Comparison of ENCODE assay signal across 18 mouse cellular contexts in the genomic region with DNA sequence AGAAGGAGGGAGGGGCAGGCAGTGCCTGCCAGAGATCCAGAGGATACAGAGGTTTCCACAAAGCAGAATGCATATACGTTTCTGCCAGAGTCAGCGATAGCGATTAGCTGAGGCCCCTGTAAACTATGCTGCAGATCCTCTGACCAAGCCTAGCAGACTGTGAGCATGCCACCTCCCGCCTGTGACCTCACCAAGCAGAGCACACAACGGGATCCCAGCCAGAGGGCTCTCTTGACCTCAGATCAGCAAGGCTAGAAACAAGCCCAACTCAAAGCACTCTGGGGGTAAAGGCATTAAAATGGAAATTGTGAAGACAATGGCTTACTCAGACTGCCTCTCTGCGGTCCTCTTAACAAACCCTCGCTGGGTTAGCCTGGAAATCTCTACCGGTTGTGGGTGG.
DNase-seq lines count a peak whose midpoint lies in the region; ATAC-seq lines count a peak whose summit lies in the region.
"Had no signal": no experiment of that assay in that cellular context is flagged by ENCODE, and none has a peak within 500 bp of the region (broad histone marks: within the 10 kb centered on the region; RNA-seq: fewer than 3 reads in every experiment).

No protein-coding gene starts in this region.

- no peak overlapping the region for H3K4me3 ChIP-seq in neural tube, embryonic 13.5 days
- no peak overlapping the region for H3K4me3 ChIP-seq in midbrain, embryonic 11.5 days (ENCODE audit: low read depth, low read length)
- H3K4me3 ChIP-seq: embryonic facial prominence, embryonic 13.5 days; forebrain, embryonic 10.5 days; heart, embryonic 10.5 days; megakaryocyte, embryonic 14.5 days had no signal

- no peak overlapping the region for H3K4me2 ChIP-seq in neural tube, embryonic 13.5 days
- H3K4me2 ChIP-seq in midbrain, embryonic 11.5 days: no peak overlapping the region
- H3K4me2 ChIP-seq: embryonic facial prominence, embryonic 13.5 days; lung, embryonic 14.5 days had no signal

- H3K9ac ChIP-seq in neural tube, embryonic 13.5 days: 0 out of 2 replicates have a peak overlapping the region, but pooled peaks have one; percentile 18
- no peak overlapping the region for H3K9ac ChIP-seq in midbrain, embryonic 11.5 days (ENCODE audit: low read length)
- H3K9ac ChIP-seq: embryonic facial prominence, embryonic 13.5 days; lung, embryonic 14.5 days had no signal

- H3K27ac ChIP-seq in neural tube, embryonic 13.5 days (replicated peaks): no peak overlapping the region
- H3K27ac ChIP-seq in midbrain, embryonic 11.5 days (ENCODE audit: low read depth, low read length): no peak overlapping the region
- H3K27ac ChIP-seq: embryonic facial prominence, embryonic 13.5 days; forebrain, embryonic 10.5 days; heart, embryonic 10.5 days had no signal

- peak; percentile 56; the same call in 1 of the 2 replicates for ATAC-seq in neural tube, embryonic 13.5 days (ENCODE audit: low read depth)
- peak; percentile 73; the same call in 1 of the 2 replicates for ATAC-seq in midbrain, embryonic 11.5 days (ENCODE audit: low FRiP score)
- ATAC-seq in megakaryocyte-erythroid progenitor cell, adult 5-6 weeks (replicated peaks; ENCODE audit: low FRiP score, low TSS enrichment, poor library complexity, severe bottlenecking): no peak
- no peak for ATAC-seq in granulocyte monocyte progenitor cell, adult 5-6 weeks (replicated peaks; ENCODE audit: poor library complexity, severe bottlenecking)

- H3K27me3 ChIP-seq in neural tube, embryonic 13.5 days: 0 out of 2 replicates have a peak, but pooled peaks cover 6% of the 10 kb centered on the region
- H3K27me3 ChIP-seq in midbrain, embryonic 11.5 days (ENCODE audit: control insufficient read depth, insufficient read depth, low read length): no peaks in the 10 kb centered on the region

- no peak for DNase-seq in neural tube, embryonic 10.5 days (ENCODE audit: extremely low spot score, low spot score)
- DNase-seq in embryo, embryonic 11 days: peak; percentile 51
- DNase-seq in midbrain, embryonic 11.5 days (ENCODE audit: low spot score, missing footprints): peak; percentile 87
- no peak for DNase-seq in cerebellum, adult 18-20 months
- no peak for DNase-seq in left cerebral cortex, adult 18-20 months (ENCODE audit: low spot score in 2 of 2)
- DNase-seq: cerebellum, adult 9-11 months; gastrocnemius, postnatal 10 days; heart, postnatal 36 days; kidney, adult 18-20 months; liver; lung, embryonic 14.5 days had no signal

- WGBS in neural tube, embryonic 13.5 days: 1% methylated on average over 8 of the region's 8 CpGs
- 3% methylated on average over 8 of the region's 8 CpGs for WGBS in midbrain, embryonic 11.5 days

- no peaks in the 10 kb centered on the region for H3K36me3 ChIP-seq in neural tube, embryonic 13.5 days
- H3K36me3 ChIP-seq in midbrain, embryonic 11.5 days (ENCODE audit: control insufficient read depth, insufficient read depth, low read length): no peaks in the 10 kb centered on the region
- H3K36me3 ChIP-seq: embryonic facial prominence, embryonic 13.5 days; forebrain, embryonic 10.5 days; heart, embryonic 10.5 days had no signal

- H3K4me1 ChIP-seq in neural tube, embryonic 13.5 days (replicated peaks): peaks cover 23% of the 10 kb centered on the region
- H3K4me1 ChIP-seq in midbrain, embryonic 11.5 days (ENCODE audit: control insufficient read depth, insufficient read depth, low read length): peaks cover 7% of the 10 kb centered on the region
- H3K4me1 ChIP-seq: embryonic facial prominence, embryonic 13.5 days; megakaryocyte, embryonic 14.5 days had no signal

- H3K9me3 ChIP-seq in neural tube, embryonic 13.5 days: no peaks in the 10 kb centered on the region
- no peaks in the 10 kb centered on the region for H3K9me3 ChIP-seq in midbrain, embryonic 11.5 days (ENCODE audit: control insufficient read depth, low read length)
- H3K9me3 ChIP-seq: embryonic facial prominence, embryonic 13.5 days; forebrain, embryonic 10.5 days; heart, embryonic 10.5 days; megakaryocyte, embryonic 14.5 days had no signal

Comparison
In these comparisons a context has a peak if more than half of its experiments do, and no peak if none do; other contexts are left out.
1. ATAC-seq: peak in neural tube, embryonic 13.5 days (single experiment) and midbrain, embryonic 11.5 days (single experiment); none in megakaryocyte-erythroid progenitor cell, adult 5-6 weeks (single experiment) and granulocyte monocyte progenitor cell, adult 5-6 weeks (single experiment).
2. DNase-seq: peak in embryo, embryonic 11 days (single experiment) and midbrain, embryonic 11.5 days (single experiment); none in neural tube, embryonic 10.5 days (single experiment), cerebellum, adult 18-20 months (0 of 2) and left cerebral cortex, adult 18-20 months (0 of 2).